8 mouse cellular contexts compared by ENCODE assay signal in the genomic region with DNA sequence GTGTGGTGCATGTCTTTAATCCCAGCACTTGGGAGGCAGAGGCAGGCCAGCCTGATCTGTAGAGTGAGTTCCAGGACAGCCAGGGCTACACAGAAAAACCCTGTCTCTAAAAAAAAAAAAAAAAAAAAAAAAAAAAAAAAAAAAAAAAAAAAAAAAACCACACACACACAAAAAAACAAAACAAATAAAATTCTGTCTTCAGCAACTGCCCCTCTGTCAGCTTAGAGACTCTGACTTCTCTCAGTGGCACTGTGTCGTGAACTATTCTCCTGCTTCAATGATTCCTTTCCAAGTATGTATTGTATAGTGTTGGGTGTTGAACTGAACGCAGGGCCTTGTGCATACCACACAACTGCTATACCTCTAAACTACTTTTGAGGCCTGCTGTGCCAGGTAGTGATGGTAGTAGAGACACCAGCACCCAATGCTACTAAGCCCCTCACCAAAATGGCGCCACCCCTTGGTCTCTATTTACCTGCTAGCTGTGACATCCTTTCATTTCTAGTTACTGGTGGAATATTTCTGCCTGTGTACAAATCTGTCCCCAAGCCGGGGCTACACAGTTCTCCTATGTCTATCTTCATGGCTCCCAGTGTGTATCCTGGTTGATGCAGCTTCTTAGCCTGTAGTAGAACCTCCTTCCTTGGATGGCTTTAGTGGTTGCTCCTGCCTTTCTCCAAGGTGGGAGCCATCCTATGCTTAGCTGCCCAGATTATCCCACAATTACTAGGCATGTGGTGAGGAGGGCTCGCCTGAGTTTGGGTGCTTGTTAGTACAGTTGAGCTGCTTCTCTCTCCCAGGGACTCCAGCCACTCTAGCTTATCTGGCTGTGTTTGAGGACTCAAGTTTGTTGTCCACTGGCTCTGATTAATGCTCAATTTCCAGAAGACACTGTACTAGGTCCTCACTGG. TPM values are rescaled to one million over a fixed set of nuclear protein-coding genes. Genes with fewer than 3 reads are reported as not detected.
DNase-seq lines count a peak whose midpoint lies in the region; ATAC-seq and TF ChIP-seq lines count a peak whose summit lies in the region.

No protein-coding gene starts in this region.

- TF ChIP-seq EP300 in ES-Bruce4 (IDR thresholded peaks at IDR 0.05; ENCODE audit: insufficient read depth, low read depth, low read length): no peak

- no peaks in the 10 kb centered on the region for H3K27me3 ChIP-seq in ES-Bruce4 (ENCODE audit: control insufficient read depth, insufficient read depth, low read length, poor library complexity, severe bottlenecking)
- H3K27me3 ChIP-seq in hindbrain, embryonic 12.5 days: no peaks in the 10 kb centered on the region
- H3K27me3 ChIP-seq in midbrain, embryonic 15.5 days (replicated peaks): no peaks in the 10 kb centered on the region

- H3K9ac ChIP-seq in ES-Bruce4 (ENCODE audit: low read depth, poor library complexity, severe bottlenecking): no peak overlapping the region; the same call in 1 of the 2 replicates
- H3K9ac ChIP-seq in hindbrain, embryonic 12.5 days: peak overlapping the region; percentile 50; the same call in 1 of the 2 replicates
- peak overlapping the region; percentile 10; the same call in 1 of the 2 replicates for H3K9ac ChIP-seq in midbrain, embryonic 15.5 days

- TF ChIP-seq CTCF in ES-Bruce4 (IDR thresholded peaks at IDR 0.05; ENCODE audit: low read depth, low read length): no peak

- peak overlapping the region; percentile 92 for H3K4me2 ChIP-seq in hindbrain, embryonic 12.5 days (replicated peaks)
- peak overlapping the region; percentile 76 for H3K4me2 ChIP-seq in midbrain, embryonic 15.5 days

- DNase-seq in embryo, embryonic 11 days: peak; percentile 14
- no peak for DNase-seq in embryo, embryonic 10 days (ENCODE audit: low spot score)
- no peak for DNase-seq in yolk sac, embryonic 10.5 days (ENCODE audit: low spot score)
- no peak for DNase-seq in layer of hippocampus, postnatal 14 days (ENCODE audit: low spot score in 2 of 2)
- DNase-seq in adrenal gland, postnatal 10 days: no peak

- H3K36me3 ChIP-seq in ES-Bruce4 (ENCODE audit: control insufficient read depth, insufficient read depth, low read length, poor library complexity, severe bottlenecking): peaks cover 23% of the 10 kb centered on the region
- peaks cover 17% of the 10 kb centered on the region for H3K36me3 ChIP-seq in hindbrain, embryonic 12.5 days
- H3K36me3 ChIP-seq in midbrain, embryonic 15.5 days (replicated peaks): no peaks in the 10 kb centered on the region

- H3K4me3 ChIP-seq in ES-Bruce4 (ENCODE audit: low read depth, low read length): 0 out of 2 replicates have a peak overlapping the region, but pooled peaks have one; percentile 2
- H3K4me3 ChIP-seq in hindbrain, embryonic 12.5 days: no peak overlapping the region
- H3K4me3 ChIP-seq in midbrain, embryonic 15.5 days: no peak overlapping the region

- no peaks in the 10 kb centered on the region for H3K9me3 ChIP-seq in ES-Bruce4 (replicated peaks; ENCODE audit: control insufficient read depth, insufficient read depth, low read length, poor library complexity, severe bottlenecking)
- H3K9me3 ChIP-seq in hindbrain, embryonic 12.5 days (replicated peaks): no peaks in the 10 kb centered on the region
- no peaks in the 10 kb centered on the region for H3K9me3 ChIP-seq in midbrain, embryonic 15.5 days

- TF ChIP-seq POLR2A in ES-Bruce4 (IDR thresholded peaks at IDR 0.05; ENCODE audit: insufficient read depth, low read length): no peak

- ATAC-seq in hindbrain, embryonic 12.5 days (ENCODE audit: low FRiP score): no peak
- ATAC-seq in midbrain, embryonic 15.5 days (replicated peaks): no peak

- H3K27ac ChIP-seq in ES-Bruce4 (ENCODE audit: insufficient read depth, low read length): peak overlapping the region; percentile 10; the same call in 1 of the 2 replicates
- no peak overlapping the region for H3K27ac ChIP-seq in hindbrain, embryonic 12.5 days
- no peak overlapping the region for H3K27ac ChIP-seq in midbrain, embryonic 15.5 days

- H3K4me1 ChIP-seq in ES-Bruce4 (ENCODE audit: control insufficient read depth, insufficient read depth, low read length): peaks cover 4% of the 10 kb centered on the region
- H3K4me1 ChIP-seq in hindbrain, embryonic 12.5 days: peaks cover 16% of the 10 kb centered on the region
- peaks cover 20% of the 10 kb centered on the region for H3K4me1 ChIP-seq in midbrain, embryonic 15.5 days

- 75% methylated on average over 5 of the region's 5 CpGs for WGBS in hindbrain, embryonic 12.5 days
- 79% methylated on average over 5 of the region's 5 CpGs for WGBS in midbrain, embryonic 15.5 days

RNA-seq across cellular contexts. Expression of a gene that starts 3.9 kb away (rescaled TPM):
- 328 and 331 TPM in 2 replicates for polyA plus RNA-seq in ES-Bruce4 (2011; ENCODE audit: insufficient read depth, insufficient read length, low read depth, missing spikeins)
- polyA plus RNA-seq in hindbrain, embryonic 12.5 days (2016; fragmentation: Nextera tagmentation; extraction: Ambion mirVana): 557 and 561 TPM in 2 replicates
- polyA plus RNA-seq in midbrain, embryonic 15.5 days (2015; fragmentation: Nextera tagmentation; extraction: Ambion mirVana): 339 and 344 TPM in 2 replicates
- total RNA-seq in layer of hippocampus, postnatal 14 days (2021): 100 to 1,000 TPM; 176 to 183 TPM
- total RNA-seq in adrenal gland, postnatal 10 days (2021): 100 to 1,000 TPM; 233 to 243 TPM
